Mouse (Mus musculus): Measurements from ENCODE around the gene Scyl3. TPM values are rescaled to one million over a fixed set of nuclear protein-coding genes. Genes with fewer than 3 reads are reported as not detected.

The Scyl3 gene
- polyA plus RNA-seq, 1 experiment from 2014 or later: 21.6 TPM

GRCm38 (mm10) chr1:163953396-163953795 is 24.5 kb downstream of the Scyl3 start:
- TF ChIP-seq CTCF (IDR thresholded peaks at IDR 0.05): no peak
- in situ Hi-C loops (cut with MboI; ENCODE audit: low pct_unique_long_range_greater_than_20kb): no loop called here
- POLR2A ChIA-PET: no interaction called here
- CTCF ChIA-PET: no interaction called here
- no peaks in the 10 kb centered on the region for H3K27me3 ChIP-seq
- no peak for DNase-seq (ENCODE audit: low read depth, low spot score)
- no peak for ATAC-seq

- no peaks in the 10 kb centered on the region for H3K27me3 ChIP-seq
- DNase-seq (ENCODE audit: low read depth, low spot score) (no peak), ATAC-seq (no peak)
- in situ Hi-C loops (cut with MboI; ENCODE audit: low pct_unique_long_range_greater_than_20kb): no loop called here
- ChIA-PET CTCF (interaction anchor here (1.3 kb wide), 1 partner anchor 14 kb away, joined by 3 read pairs; no protein-coding TSS in a partner anchor), POLR2A (no interaction called here)
- no peak for TF ChIP-seq CTCF (IDR thresholded peaks at IDR 0.05)
These were observed 29.1 kb downstream of the Scyl3 start for GRCm38 (mm10) chr1:163958036-163958435.

GRCm38 (mm10) chr1:163964008-163964689 is 35.2 kb downstream of the Scyl3 start:
- DNase-seq (ENCODE audit: low read depth, low spot score): no peak
- ChIA-PET POLR2A (no interaction called here), CTCF (no interaction called here)
- H3K27me3 ChIP-seq: no peaks in the 10 kb centered on the region
- TF ChIP-seq CTCF (IDR thresholded peaks at IDR 0.05): no peak
- in situ Hi-C loops (cut with MboI; ENCODE audit: low pct_unique_long_range_greater_than_20kb): no loop called here
- no peak for ATAC-seq

GRCm38 (mm10) chr1:163974471-163974870 is 45.6 kb downstream of the Scyl3 start:
- in situ Hi-C loops (cut with MboI; ENCODE audit: low pct_unique_long_range_greater_than_20kb): no loop called here
- no peak for ATAC-seq
- H3K27me3 ChIP-seq: no peaks in the 10 kb centered on the region
- ChIA-PET CTCF (interaction anchor here (0.8 kb wide), 1 partner anchor 12 kb away, joined by 3 read pairs; no protein-coding TSS in a partner anchor), POLR2A (no interaction called here)
- no peak for DNase-seq (ENCODE audit: low read depth, low spot score)
- no peak for TF ChIP-seq CTCF (IDR thresholded peaks at IDR 0.05)

- in situ Hi-C loops (cut with MboI; ENCODE audit: low pct_unique_long_range_greater_than_20kb): no loop called here
- ATAC-seq (no peak), DNase-seq (ENCODE audit: low read depth, low spot score) (no peak)
- no peak for TF ChIP-seq CTCF (IDR thresholded peaks at IDR 0.05)
- no peaks in the 10 kb centered on the region for H3K27me3 ChIP-seq
- ChIA-PET POLR2A (interaction anchor here (0.9 kb wide), 1 partner anchor 1992 kb away, joined by 3 read pairs; no protein-coding TSS in a partner anchor), CTCF (interaction anchor here (0.8 to 1.3 kb wide), 2 partner anchors 11 to 13 kb away, joined by 3 read pairs; no protein-coding TSS in a partner anchor)
These were observed 46.2 kb downstream of the Scyl3 start for GRCm38 (mm10) chr1:163975088-163975487.

- DNase-seq (ENCODE audit: low read depth, low spot score): no peak
- ChIA-PET POLR2A (no interaction called here), CTCF (no interaction called here)
- no peak for TF ChIP-seq CTCF (IDR thresholded peaks at IDR 0.05)
- in situ Hi-C loops (cut with MboI; ENCODE audit: low pct_unique_long_range_greater_than_20kb): no loop called here
- ATAC-seq: no peak
- no peaks in the 10 kb centered on the region for H3K27me3 ChIP-seq
These were observed 47.6 kb downstream of the Scyl3 start for GRCm38 (mm10) chr1:163976515-163976914.

- no peaks in the 10 kb centered on the region for H3K27me3 ChIP-seq
- CTCF ChIA-PET: interaction anchor here (0.6 to 1.5 kb wide), 2 partner anchors 146 to 588 kb away, joined by 3 to 5 read pairs; no protein-coding TSS in a partner anchor
- no peak for TF ChIP-seq CTCF (IDR thresholded peaks at IDR 0.05)
- ATAC-seq (no peak), DNase-seq (ENCODE audit: low read depth, low spot score) (no peak)
- POLR2A ChIA-PET: interaction anchor here (0.7 kb wide), 1 partner anchor 36 kb away, joined by 5 read pairs; no protein-coding TSS in a partner anchor
- in situ Hi-C loops (cut with MboI; ENCODE audit: low pct_unique_long_range_greater_than_20kb): no loop called here
These were observed 63.5 kb downstream of the Scyl3 start for GRCm38 (mm10) chr1:163992371-163992770.

GRCm38 (mm10) chr1:163994173-163994720 is 65.3 kb downstream of the Scyl3 start:
- TF ChIP-seq CTCF (IDR thresholded peaks at IDR 0.05): no peak
- H3K27me3 ChIP-seq: no peaks in the 10 kb centered on the region
- DNase-seq (ENCODE audit: low read depth, low spot score) (no peak), ATAC-seq (peak; percentile 52)
- CTCF ChIA-PET: interaction anchor here (0.9 kb wide), 1 partner anchor 144 kb away, joined by 3 read pairs; no protein-coding TSS in a partner anchor
- in situ Hi-C loops (cut with MboI; ENCODE audit: low pct_unique_long_range_greater_than_20kb): no loop called here
- POLR2A ChIA-PET: no interaction called here

GRCm38 (mm10) chr1:163994721-163995608 is 66.1 kb downstream of the Scyl3 start, which contains the start of the genes BC055324 and Mettl18:
Gene BC055324, minus strand, starts transcription at chr1:163994796.
Gene Mettl18, plus strand, starts transcription at chr1:163994889.
- peak; percentile 68 for DNase-seq (ENCODE audit: low read depth, low spot score)
- in situ Hi-C loops (cut with MboI; ENCODE audit: low pct_unique_long_range_greater_than_20kb): no loop called here
- no peaks in the 10 kb centered on the region for H3K27me3 ChIP-seq
- TF ChIP-seq CTCF (IDR thresholded peaks at IDR 0.05): no peak
- ATAC-seq: peak; percentile 82
- CTCF ChIA-PET: interaction anchor here (0.9 kb wide), 1 partner anchor 144 kb away, joined by 3 read pairs; no protein-coding TSS in a partner anchor
- POLR2A ChIA-PET: no interaction called here

GRCm38 (mm10) chr1:163995609-163995913 is 66.7 kb downstream of the Scyl3 start:
- no peak for ATAC-seq
- DNase-seq (ENCODE audit: low read depth, low spot score): no peak
- ChIA-PET CTCF (no interaction called here), POLR2A (interaction anchor here (0.7 kb wide), 1 partner anchor 75 kb away, joined by 3 read pairs; no protein-coding TSS in a partner anchor)
- no peaks in the 10 kb centered on the region for H3K27me3 ChIP-seq
- in situ Hi-C loops (cut with MboI; ENCODE audit: low pct_unique_long_range_greater_than_20kb): no loop called here
- no peak for TF ChIP-seq CTCF (IDR thresholded peaks at IDR 0.05)

All from Patski (cell line).